Mouse (Mus musculus): ENCODE measurements around the gene Micu1. TPM values are rescaled to one million over a fixed set of nuclear protein-coding genes. Genes with fewer than 3 reads are reported as not detected.

Micu1 gene
- polyA plus RNA-seq, 1 experiment from 2014 or later, result 72.3 TPM

- Histone ChIP-seq H3K4me3 (replicated peaks) (no peak overlapping the region), H3K4me1 (peaks cover 12% of the 10 kb centered on the region), H3K9me3 (no peaks in the 10 kb centered on the region), H3K4me2 (no peak overlapping the region), H3K9ac (no peak overlapping the region), H3K27ac (no peak overlapping the region), H3K36me3 (replicated peaks) (peaks cover 14% of the 10 kb centered on the region), H3K27me3 (no peaks in the 10 kb centered on the region)
- WGBS, result 92% methylated on average over 9 of the region's 9 CpGs
- no peak for ATAC-seq (ENCODE audit: low FRiP score)
Observed at GRCm38 (mm10) chr10:59729261-59729660, 27.0 kb downstream of the Micu1 start.

GRCm38 (mm10) chr10:59729842-59730241, 27.6 kb downstream of the Micu1 start:
- Histone ChIP-seq H3K9me3 (no peaks in the 10 kb centered on the region), H3K27ac (no peak overlapping the region), H3K4me2 (no peak overlapping the region), H3K9ac (no peak overlapping the region), H3K4me3 (replicated peaks) (no peak overlapping the region), H3K36me3 (replicated peaks) (peaks cover 14% of the 10 kb centered on the region), H3K4me1 (peaks cover 6% of the 10 kb centered on the region; the same call in 1 of the 2 replicates), H3K27me3 (no peaks in the 10 kb centered on the region)
- 30% methylated on average over 4 of the region's 4 CpGs for WGBS
- no peak; the same call in 1 of the 2 replicates for ATAC-seq (ENCODE audit: low FRiP score)

GRCm38 (mm10) chr10:59736027-59736598, 33.8 kb downstream of the Micu1 start:
- no peak for ATAC-seq (ENCODE audit: low FRiP score)
- WGBS, result 83% methylated on average over 11 of the region's 11 CpGs

GRCm38 (mm10) chr10:59741448-59741847, 39.2 kb downstream of the Micu1 start:
- WGBS, result 87% methylated on average over 4 of the region's 4 CpGs
- Histone ChIP-seq H3K9me3 (no peaks in the 10 kb centered on the region), H3K9ac (no peak overlapping the region), H3K4me1 (no peaks in the 10 kb centered on the region; the same call in 1 of the 2 replicates), H3K36me3 (replicated peaks) (peaks cover 18% of the 10 kb centered on the region), H3K27me3 (no peaks in the 10 kb centered on the region), H3K4me2 (no peak overlapping the region), H3K4me3 (replicated peaks) (no peak overlapping the region), H3K27ac (no peak overlapping the region)
- ATAC-seq (ENCODE audit: low FRiP score), result no peak

More at GRCm38 (mm10) chr10:59736027-59736598, 33.8 kb downstream of the Micu1 start:
- H3K9me3 ChIP-seq, result no peaks in the 10 kb centered on the region
- peaks cover 24% of the 10 kb centered on the region for H3K36me3 ChIP-seq (replicated peaks)
- H3K9ac ChIP-seq, result no peak overlapping the region
- H3K27ac ChIP-seq, result no peak overlapping the region
- no peaks in the 10 kb centered on the region for H3K4me1 ChIP-seq
- H3K27me3 ChIP-seq, result no peaks in the 10 kb centered on the region
- H3K4me3 ChIP-seq (replicated peaks), result no peak overlapping the region
- H3K4me2 ChIP-seq, result no peak overlapping the region

- WGBS, result 81% methylated on average over 12 of the region's 12 CpGs
- no peak overlapping the region for H3K4me2 ChIP-seq
- H3K9me3 ChIP-seq, result no peaks in the 10 kb centered on the region
- H3K27me3 ChIP-seq, result no peaks in the 10 kb centered on the region
- peaks cover 18% of the 10 kb centered on the region for H3K36me3 ChIP-seq (replicated peaks)
- ATAC-seq (ENCODE audit: low FRiP score), result no peak
- H3K9ac ChIP-seq, result no peak overlapping the region
- no peak overlapping the region for H3K27ac ChIP-seq
- no peaks in the 10 kb centered on the region; the same call in 1 of the 2 replicates for H3K4me1 ChIP-seq
- H3K4me3 ChIP-seq (replicated peaks), result no peak overlapping the region
Observed at GRCm38 (mm10) chr10:59743397-59743796, 41.1 kb downstream of the Micu1 start.

- Histone ChIP-seq H3K9me3 (no peaks in the 10 kb centered on the region), H3K27ac (no peak overlapping the region), H3K4me2 (no peak overlapping the region), H3K36me3 (replicated peaks) (peaks cover 18% of the 10 kb centered on the region), H3K9ac (no peak overlapping the region), H3K27me3 (no peaks in the 10 kb centered on the region), H3K4me3 (replicated peaks) (no peak overlapping the region), H3K4me1 (no peaks in the 10 kb centered on the region; the same call in 1 of the 2 replicates)
- 89% methylated on average over 5 of the region's 5 CpGs for WGBS
- no peak for ATAC-seq (ENCODE audit: low FRiP score)
Observed at GRCm38 (mm10) chr10:59743969-59744368, 41.7 kb downstream of the Micu1 start.

GRCm38 (mm10) chr10:59747334-59747733, 45.1 kb downstream of the Micu1 start:
- Histone ChIP-seq H3K36me3 (replicated peaks) (peaks cover 6% of the 10 kb centered on the region; the same call in 1 of the 2 replicates), H3K27ac (no peak overlapping the region), H3K9me3 (no peaks in the 10 kb centered on the region), H3K4me1 (no peaks in the 10 kb centered on the region; the same call in 1 of the 2 replicates), H3K27me3 (no peaks in the 10 kb centered on the region), H3K4me2 (no peak overlapping the region), H3K9ac (no peak overlapping the region), H3K4me3 (replicated peaks) (no peak overlapping the region)
- ATAC-seq (ENCODE audit: low FRiP score), result no peak
- 88% methylated on average over 7 of the region's 7 CpGs for WGBS

GRCm38 (mm10) chr10:59748699-59749200, 46.5 kb downstream of the Micu1 start:
- Histone ChIP-seq H3K27ac (no peak overlapping the region), H3K9me3 (0 out of 2 replicates have a peak, but pooled peaks cover 3% of the 10 kb centered on the region), H3K4me1 (peaks cover 5% of the 10 kb centered on the region), H3K4me2 (no peak overlapping the region), H3K27me3 (no peaks in the 10 kb centered on the region), H3K9ac (no peak overlapping the region), H3K36me3 (replicated peaks) (peaks cover 13% of the 10 kb centered on the region), H3K4me3 (replicated peaks) (no peak overlapping the region)
- ATAC-seq (ENCODE audit: low FRiP score), result no peak
- WGBS, result 85% methylated on average over 2 of the region's 2 CpGs

- Histone ChIP-seq H3K4me1 (peaks cover 23% of the 10 kb centered on the region), H3K36me3 (replicated peaks) (peaks cover 12% of the 10 kb centered on the region), H3K9me3 (0 out of 2 replicates have a peak, but pooled peaks cover 3% of the 10 kb centered on the region), H3K27me3 (no peaks in the 10 kb centered on the region), H3K4me3 (replicated peaks) (no peak overlapping the region), H3K9ac (no peak overlapping the region), H3K27ac (no peak overlapping the region), H3K4me2 (no peak overlapping the region)
- ATAC-seq (ENCODE audit: low FRiP score), result no peak
- WGBS, result 70% methylated on average over 9 of the region's 9 CpGs
Observed at GRCm38 (mm10) chr10:59753538-59754069, 51.3 kb downstream of the Micu1 start.

GRCm38 (mm10) chr10:59754104-59754503, 51.8 kb downstream of the Micu1 start:
- no peak for ATAC-seq (ENCODE audit: low FRiP score)
- 85% methylated on average over 1 of the region's 1 CpGs for WGBS
- peaks cover 12% of the 10 kb centered on the region for H3K36me3 ChIP-seq (replicated peaks)
- H3K27ac ChIP-seq, result no peak overlapping the region
- H3K9me3 ChIP-seq, result 0 out of 2 replicates have a peak, but pooled peaks cover 3% of the 10 kb centered on the region
- no peak overlapping the region for H3K4me3 ChIP-seq (replicated peaks)
- no peak overlapping the region for H3K9ac ChIP-seq
- no peak overlapping the region for H3K4me2 ChIP-seq
- H3K27me3 ChIP-seq, result no peaks in the 10 kb centered on the region
- H3K4me1 ChIP-seq, result peaks cover 23% of the 10 kb centered on the region

- Histone ChIP-seq H3K4me1 (peaks cover 23% of the 10 kb centered on the region), H3K9ac (no peak overlapping the region), H3K27me3 (no peaks in the 10 kb centered on the region), H3K4me3 (replicated peaks) (no peak overlapping the region), H3K9me3 (0 out of 2 replicates have a peak, but pooled peaks cover 3% of the 10 kb centered on the region), H3K27ac (no peak overlapping the region), H3K36me3 (replicated peaks) (peaks cover 12% of the 10 kb centered on the region), H3K4me2 (no peak overlapping the region)
- 71% methylated on average over 1 of the region's 1 CpGs for WGBS
- ATAC-seq (ENCODE audit: low FRiP score), result no peak
Observed at GRCm38 (mm10) chr10:59754901-59755300, 52.6 kb downstream of the Micu1 start.

- no peak overlapping the region for H3K4me3 ChIP-seq (replicated peaks)
- no peak overlapping the region for H3K9ac ChIP-seq
- peaks cover 12% of the 10 kb centered on the region for H3K36me3 ChIP-seq (replicated peaks)
- no peak for ATAC-seq (ENCODE audit: low FRiP score)
- peaks cover 23% of the 10 kb centered on the region for H3K4me1 ChIP-seq
- H3K27ac ChIP-seq, result no peak overlapping the region
- 67% methylated on average over 11 of the region's 11 CpGs for WGBS
- H3K4me2 ChIP-seq, result no peak overlapping the region
- H3K9me3 ChIP-seq, result 0 out of 2 replicates have a peak, but pooled peaks cover 3% of the 10 kb centered on the region
- no peaks in the 10 kb centered on the region for H3K27me3 ChIP-seq
Observed at GRCm38 (mm10) chr10:59755681-59756080, 53.4 kb downstream of the Micu1 start.
